Mouse (Mus musculus) ES-E14 (cell line): Measurements from ENCODE around the gene Alg1.

Experiments used
- CHD2 ChIP-seq: IDR thresholded peaks from 2 replicates; pipeline ENCODE4 v1.6.1; 2014; ENCODE audit warnings: mild to moderate bottlenecking, low read depth, low read length, inconsistent platforms
- ZNF384 ChIP-seq: IDR thresholded peaks from 2 replicates; pipeline ENCODE4 v1.6.1; 2012; ENCODE audit warnings: low read depth, low read length, inconsistent platforms

GRCm38 (mm10) chr16:5255081-5255740 lies 21.8 kb downstream of the Alg1 start:
- TF ChIP-seq CHD2 (no peak), ZNF384 (no peak)
